Mouse (Mus musculus) right cerebral cortex, postnatal 4 days (tissue): Measurements from ENCODE around the gene 1700001C19Rik.
"Not testable (repeated sequence)": the region's sequence is repeated elsewhere in the genome, so short reads cannot be mapped to it uniquely, and the experiment has no call there.

ENCODE experiments used
- DNase-seq: peaks from one replicate; pipeline ENCODE4 v3.0.0-alpha.2; 2022

Gene 1700001C19Rik

GRCm38 (mm10) chr17:47427316-47427715 is 9.9 kb downstream of the 1700001C19Rik start:
- DNase-seq, result no peak

GRCm38 (mm10) chr17:47424186-47424585 is 13.0 kb downstream of the 1700001C19Rik start:
- DNase-seq, result no peak

- not testable (repeated sequence) for DNase-seq
Observed at GRCm38 (mm10) chr17:47422616-47423015, 14.6 kb downstream of the 1700001C19Rik start.

- no peak for DNase-seq
Observed at GRCm38 (mm10) chr17:47421566-47421965, 15.6 kb downstream of the 1700001C19Rik start.

GRCm38 (mm10) chr17:47420195-47420594 is 17.0 kb downstream of the 1700001C19Rik start:
- no peak for DNase-seq

- DNase-seq, result peak; percentile 17
Observed at GRCm38 (mm10) chr17:47409897-47410861, 27.0 kb downstream of the 1700001C19Rik start.

GRCm38 (mm10) chr17:47408558-47408898 is 28.6 kb downstream of the 1700001C19Rik start:
- DNase-seq, result peak; percentile 63

GRCm38 (mm10) chr17:47407717-47408557 is 29.2 kb downstream of the 1700001C19Rik start:
- no peak for DNase-seq

GRCm38 (mm10) chr17:47400451-47400850 is 36.7 kb downstream of the 1700001C19Rik start, which contains the start of gene Guca1a:
TSS of gene Guca1a (minus strand) at chr17:47400584.
- DNase-seq, result no peak

- DNase-seq, result no peak
Observed at GRCm38 (mm10) chr17:47399091-47399490, 38.1 kb downstream of the 1700001C19Rik start.

GRCm38 (mm10) chr17:47395376-47395913 is 41.7 kb downstream of the 1700001C19Rik start:
- no peak for DNase-seq

- no peak for DNase-seq
Observed at GRCm38 (mm10) chr17:47394223-47394869, 42.8 kb downstream of the 1700001C19Rik start.

GRCm38 (mm10) chr17:47386649-47387048 is 50.5 kb downstream of the 1700001C19Rik start:
- DNase-seq, result peak; percentile 50

- no peak for DNase-seq
Observed at GRCm38 (mm10) chr17:47385145-47385544, 52.0 kb downstream of the 1700001C19Rik start, which contains the start of gene Guca1b. TSS of gene Guca1b (plus strand) at chr17:47385393.

GRCm38 (mm10) chr17:47384064-47384463 is 53.1 kb downstream of the 1700001C19Rik start:
- DNase-seq, result no peak

GRCm38 (mm10) chr17:47383266-47383665 is 53.9 kb downstream of the 1700001C19Rik start:
- DNase-seq, result no peak

GRCm38 (mm10) chr17:47381917-47382316 is 55.3 kb downstream of the 1700001C19Rik start:
- no peak for DNase-seq

- DNase-seq, result no peak
Observed at GRCm38 (mm10) chr17:47378133-47378532, 59.0 kb downstream of the 1700001C19Rik start.

GRCm38 (mm10) chr17:47376779-47377280 is 60.3 kb downstream of the 1700001C19Rik start:
- DNase-seq, result no peak

- no peak for DNase-seq
Observed at GRCm38 (mm10) chr17:47373991-47374390, 63.2 kb downstream of the 1700001C19Rik start.

GRCm38 (mm10) chr17:47371451-47371850 is 65.7 kb downstream of the 1700001C19Rik start:
- DNase-seq, result peak; percentile 43

GRCm38 (mm10) chr17:47369087-47369443 is 68.1 kb downstream of the 1700001C19Rik start:
- DNase-seq, result no peak
